Mouse (Mus musculus) hindbrain, embryonic 15.5 days (tissue): Measurements from ENCODE around the gene Fancg. TPM values are rescaled to one million over a fixed set of nuclear protein-coding genes. Genes with fewer than 3 reads are reported as not detected.

Experiments used
- ATAC-seq: fragments of 200-750 bp; cut with Nextera tagmentation; 2 replicates; pipeline ENCODE4 v1.8.0; 2017; ENCODE audit warnings: low read depth, moderate number of reproducible peaks, moderate TSS enrichment; ENCODE audit not compliant: low FRiP score
- H3K27ac ChIP-seq: fragments of 300-500 bp; sonication (generic); replicated peaks from 2 replicates; pipeline ENCODE4 v1.5.1; 2015; ENCODE audit warnings: mild to moderate bottlenecking, inconsistent platforms
- H3K27me3 ChIP-seq: fragments of 300-500 bp; sonication (generic); 2 replicates; pipeline ENCODE4 v1.6.1; 2015; ENCODE audit warnings: control low read depth, inconsistent platforms
- H3K36me3 ChIP-seq: fragments of 300-500 bp; sonication (generic); 2 replicates; pipeline ENCODE4 v1.6.1; 2015; ENCODE audit warnings: control low read depth, inconsistent platforms
- H3K4me1 ChIP-seq: fragments of 300-500 bp; sonication (generic); replicated peaks from 2 replicates; pipeline ENCODE4 v1.6.1; 2015; ENCODE audit warnings: control low read depth, inconsistent platforms
- H3K4me2 ChIP-seq: fragments of 300-500 bp; sonication (generic); 2 replicates; pipeline ENCODE4 v1.6.1; 2015; ENCODE audit warnings: moderate library complexity, mild to moderate bottlenecking, inconsistent platforms
- H3K4me3 ChIP-seq: fragments of 300-500 bp; sonication (generic); 2 replicates; pipeline ENCODE4 v1.5.1; 2015; ENCODE audit warnings: mild to moderate bottlenecking, inconsistent platforms
- H3K9ac ChIP-seq: fragments of 300-500 bp; sonication (generic); 2 replicates; pipeline ENCODE4 v1.6.1; 2015; ENCODE audit warnings: inconsistent platforms
- H3K9me3 ChIP-seq: fragments of 300-500 bp; sonication (generic); 2 replicates; pipeline ENCODE4 v1.6.1; 2016; ENCODE audit warnings: control low read depth, inconsistent platforms
- WGBS: fragments of 180-500 bp; shearing (Covaris S2); methylation state at CpG from one replicate; pipeline ENCODE4 v1.1.7; 2015; 5-methylcytosine and 5-hydroxymethylcytosine counted together
- polyA plus RNA-seq: library from polyadenylated mRNA; unstranded; fragments of >200 nt; fragmentation: Nextera tagmentation; extraction: Ambion mirVana; gene quantifications from 2 replicates; pipeline ENCODE4 v1.2.1, GENCODE M21; 2015

Fancg gene
- polyA plus RNA-seq, 1 experiment from 2014 or later = 25.4 TPM

DNA sequence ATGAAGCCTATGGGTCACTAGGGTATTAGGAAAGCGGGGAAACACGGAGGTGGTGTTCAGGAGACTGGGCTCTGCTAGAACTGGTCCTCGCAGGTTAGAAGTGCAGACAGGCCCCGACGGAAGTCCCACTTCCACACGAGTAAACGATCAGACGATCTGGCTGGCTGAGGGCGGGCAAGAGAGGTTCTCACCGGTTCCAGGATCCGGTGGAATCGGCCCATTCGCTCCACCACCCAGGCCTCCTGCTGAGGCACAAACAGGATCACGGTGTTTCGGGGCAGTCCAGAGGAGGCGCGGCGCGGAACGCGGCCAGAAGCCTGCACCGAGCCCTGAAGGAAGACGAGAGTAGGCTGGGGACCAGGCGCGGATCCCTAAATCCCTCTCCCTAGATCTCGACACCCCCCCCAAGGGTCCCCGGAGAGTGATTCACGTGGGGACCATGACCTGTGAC is 20.5 kb upstream of the Fancg start:
- WGBS = 2% methylated on average over 28 of the region's 28 CpGs
- Histone ChIP-seq H3K4me2 (peak overlapping the region; percentile 71), H3K27me3 (no peaks in the 10 kb centered on the region), H3K9ac (peak overlapping the region; percentile 92), H3K27ac (peak overlapping the region; percentile 84), H3K4me3 (peak overlapping the region; percentile 83), H3K4me1 (peaks cover 24% of the 10 kb centered on the region), H3K36me3 (peaks cover 45% of the 10 kb centered on the region), H3K9me3 (no peaks in the 10 kb centered on the region)
- ATAC-seq = peak; percentile 65

DNA sequence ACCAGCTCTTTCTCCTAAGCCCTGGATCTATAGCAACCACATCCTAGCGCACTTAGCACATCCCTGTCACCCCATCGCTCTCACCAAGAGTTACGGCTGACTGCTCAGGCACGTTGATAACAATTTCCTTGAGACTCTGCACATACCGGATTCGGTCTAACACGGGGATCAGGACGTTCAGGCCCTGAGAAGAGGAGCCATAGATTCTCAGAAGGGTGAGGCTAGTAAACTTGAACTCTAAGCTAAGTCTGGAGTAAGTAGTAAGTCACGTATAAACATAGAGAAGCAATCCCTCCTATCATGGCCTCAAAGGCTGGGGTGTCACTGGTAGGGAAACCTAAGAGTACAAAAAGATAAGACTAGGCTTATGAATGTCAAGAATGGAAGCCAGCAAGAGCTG is 20.0 kb upstream of the Fancg start:
- peaks cover 24% of the 10 kb centered on the region for H3K4me1 ChIP-seq
- no peak for ATAC-seq
- H3K36me3 ChIP-seq = peaks cover 40% of the 10 kb centered on the region
- H3K27ac ChIP-seq = peak overlapping the region; percentile 84
- H3K9ac ChIP-seq = peak overlapping the region; percentile 92
- H3K4me3 ChIP-seq = peak overlapping the region; percentile 83
- no peaks in the 10 kb centered on the region for H3K9me3 ChIP-seq
- no peaks in the 10 kb centered on the region for H3K27me3 ChIP-seq
- 77% methylated on average over 9 of the region's 9 CpGs for WGBS
- H3K4me2 ChIP-seq = peak overlapping the region; percentile 71

DNA sequence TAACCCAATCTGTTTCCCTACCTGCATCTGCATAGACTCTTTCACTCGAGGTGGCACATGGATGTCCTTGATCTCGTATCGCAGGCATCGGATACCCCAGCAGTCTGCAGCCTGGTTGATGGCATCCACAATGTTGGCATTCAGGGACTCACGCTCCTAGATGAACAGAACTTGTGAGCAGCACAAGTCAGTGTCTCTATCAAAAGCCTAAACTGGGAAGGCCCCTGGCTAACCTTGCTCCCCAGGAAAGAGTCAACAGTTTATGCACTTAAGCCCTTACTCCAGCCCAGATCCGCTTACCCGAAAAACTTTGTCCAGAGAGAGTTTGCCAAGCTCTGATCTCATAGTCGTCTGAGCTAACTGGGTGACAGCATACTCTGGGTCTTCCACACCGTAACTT is 19.4 kb upstream of the Fancg start:
- peaks cover 35% of the 10 kb centered on the region for H3K36me3 ChIP-seq
- no peak overlapping the region; the same call in 1 of the 2 replicates for H3K4me2 ChIP-seq
- no peak overlapping the region for H3K4me3 ChIP-seq
- 95% methylated on average over 9 of the region's 9 CpGs for WGBS
- H3K27me3 ChIP-seq = no peaks in the 10 kb centered on the region
- H3K9ac ChIP-seq = no peak overlapping the region
- H3K9me3 ChIP-seq = no peaks in the 10 kb centered on the region
- no peak for ATAC-seq
- H3K27ac ChIP-seq = no peak overlapping the region
- H3K4me1 ChIP-seq = peaks cover 29% of the 10 kb centered on the region

DNA sequence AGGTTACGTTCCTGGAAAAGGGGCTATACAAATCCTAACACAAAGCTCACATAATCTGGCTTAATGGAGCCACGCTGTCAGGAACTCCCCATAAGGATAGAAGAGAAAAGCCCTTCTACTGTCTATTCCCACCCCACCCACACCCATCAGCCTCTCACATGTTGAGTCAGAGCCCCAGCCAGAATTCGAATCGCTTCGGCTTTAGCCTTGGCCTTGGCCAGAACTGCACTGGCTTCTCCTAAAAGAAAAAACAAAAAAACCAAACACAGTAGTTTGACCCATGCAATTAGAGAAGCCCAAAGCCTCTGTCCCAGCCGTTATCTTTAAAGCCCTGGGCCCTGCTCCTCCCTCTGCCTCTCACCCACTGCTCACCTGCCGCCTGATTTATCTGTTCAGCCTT is 18.8 kb upstream of the Fancg start:
- no peaks in the 10 kb centered on the region for H3K9me3 ChIP-seq
- H3K4me2 ChIP-seq = no peak overlapping the region
- no peak for ATAC-seq
- peaks cover 29% of the 10 kb centered on the region for H3K36me3 ChIP-seq
- peaks cover 35% of the 10 kb centered on the region for H3K4me1 ChIP-seq
- H3K27ac ChIP-seq = no peak overlapping the region
- 96% methylated on average over 7 of the region's 7 CpGs for WGBS
- H3K9ac ChIP-seq = no peak overlapping the region
- H3K4me3 ChIP-seq = no peak overlapping the region
- no peaks in the 10 kb centered on the region for H3K27me3 ChIP-seq

DNA sequence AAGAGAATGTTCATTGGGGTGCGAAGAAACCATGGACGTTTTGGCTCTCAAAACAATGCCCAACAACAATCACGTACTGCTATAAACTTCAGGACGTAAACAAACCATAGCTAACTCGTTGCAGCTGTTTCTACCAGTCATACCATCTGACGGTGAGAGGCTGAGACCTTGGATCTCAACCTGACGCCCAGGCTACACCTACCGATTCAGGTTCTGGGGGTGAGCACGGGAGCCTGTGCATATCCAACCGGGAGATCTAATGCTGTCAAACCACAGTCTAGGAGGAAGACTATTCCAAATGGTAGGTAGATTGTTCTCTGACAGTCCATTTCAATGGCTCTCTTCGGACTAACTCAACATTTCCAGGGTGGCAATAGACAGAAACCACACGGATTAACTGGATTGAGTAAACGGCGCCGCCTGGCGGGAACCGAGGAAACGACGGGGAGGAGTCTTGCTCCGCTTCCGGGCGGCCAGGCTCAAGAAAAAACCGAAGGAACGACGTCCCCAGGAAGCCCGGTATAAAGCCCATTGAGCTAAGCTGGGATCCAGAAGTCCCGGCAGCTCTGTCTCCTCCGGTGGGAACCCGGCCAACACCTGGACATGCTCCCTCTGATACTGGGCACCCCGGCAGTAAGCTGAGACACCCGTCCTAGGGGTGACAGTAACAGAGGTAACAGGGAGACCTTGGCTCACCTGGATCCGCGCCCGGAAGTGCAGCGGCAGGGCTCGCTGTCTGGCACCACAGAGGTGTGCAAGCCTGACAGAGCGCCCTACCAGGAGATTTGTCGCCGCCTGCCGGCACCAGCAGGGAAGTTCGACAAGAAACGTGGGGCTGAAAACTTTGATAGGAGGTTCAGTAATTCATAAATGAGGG is 15.0 kb upstream of the Fancg start, which contains the start of gene Pigo:
Gene Pigo, minus strand, starts transcription at position 736 of the 877 bp plus-strand sequence.
- peaks cover 45% of the 10 kb centered on the region for H3K36me3 ChIP-seq
- H3K9me3 ChIP-seq = no peaks in the 10 kb centered on the region
- WGBS = 7% methylated on average over 42 of the region's 42 CpGs
- H3K27ac ChIP-seq = peak within 1 kb of the TSS; percentile 92
- H3K4me1 ChIP-seq = peaks cover 26% of the 10 kb centered on the region
- peak; percentile 95 for ATAC-seq
- H3K4me2 ChIP-seq = peak within 1 kb of the TSS; percentile 85
- H3K27me3 ChIP-seq = no peaks in the 10 kb centered on the region
- H3K9ac ChIP-seq = peak within 1 kb of the TSS; percentile 51
- peak within 1 kb of the TSS; percentile 54 for H3K4me3 ChIP-seq

DNA sequence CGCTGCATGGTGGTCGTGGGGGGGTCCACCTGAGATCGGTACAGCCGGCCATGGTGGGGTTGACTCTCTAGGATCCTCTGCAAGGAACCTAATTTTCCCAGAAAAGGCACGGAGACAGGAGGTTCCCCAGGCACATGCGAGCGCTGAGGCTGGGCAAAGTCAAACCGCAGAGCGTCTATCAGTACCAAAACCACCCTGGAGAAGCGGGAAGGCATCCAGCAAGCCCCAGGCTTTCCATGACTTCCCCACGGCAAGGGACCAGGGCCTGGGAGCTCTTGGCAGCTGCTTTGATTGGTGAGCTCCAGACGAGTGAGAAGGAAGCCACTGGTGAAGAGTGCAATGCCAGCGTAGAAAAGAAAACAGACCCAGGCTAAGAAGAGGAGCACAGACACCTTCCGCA is 14.4 kb upstream of the Fancg start:
- Histone ChIP-seq H3K9ac (peak overlapping the region; percentile 51), H3K36me3 (peaks cover 47% of the 10 kb centered on the region), H3K4me3 (peak overlapping the region; percentile 54), H3K9me3 (no peaks in the 10 kb centered on the region), H3K27me3 (no peaks in the 10 kb centered on the region), H3K4me1 (peaks cover 19% of the 10 kb centered on the region), H3K27ac (peak overlapping the region; percentile 92), H3K4me2 (peak overlapping the region; percentile 85)
- no peak for ATAC-seq
- 76% methylated on average over 14 of the region's 14 CpGs for WGBS

DNA sequence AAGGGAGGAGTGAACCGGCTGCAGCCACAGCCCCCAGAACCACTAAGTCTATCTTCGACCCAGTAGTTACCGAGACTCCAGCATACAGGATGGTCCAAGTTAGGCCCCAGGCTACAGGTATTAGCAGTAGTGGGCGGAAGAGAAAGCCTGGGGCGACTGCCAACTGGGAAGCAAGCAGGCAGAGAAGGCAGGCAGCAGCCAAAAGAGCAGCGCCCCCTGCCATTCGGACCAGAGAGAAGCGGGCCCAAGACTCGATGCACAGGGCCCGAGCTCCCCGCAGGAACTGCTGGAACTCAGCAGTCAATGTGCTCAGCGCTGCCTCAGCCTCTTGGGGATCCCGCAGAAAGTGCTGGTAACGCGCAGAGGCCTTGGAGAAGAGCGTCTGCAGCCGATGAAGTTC is 11.0 kb upstream of the Fancg start:
- no peak overlapping the region for H3K4me2 ChIP-seq
- H3K9ac ChIP-seq = no peak overlapping the region
- H3K27me3 ChIP-seq = no peaks in the 10 kb centered on the region
- no peaks in the 10 kb centered on the region for H3K9me3 ChIP-seq
- H3K4me1 ChIP-seq = peaks cover 16% of the 10 kb centered on the region
- no peak overlapping the region for H3K27ac ChIP-seq
- H3K36me3 ChIP-seq = peaks cover 51% of the 10 kb centered on the region
- 74% methylated on average over 17 of the region's 17 CpGs for WGBS
- ATAC-seq = no peak
- no peak overlapping the region for H3K4me3 ChIP-seq

DNA sequence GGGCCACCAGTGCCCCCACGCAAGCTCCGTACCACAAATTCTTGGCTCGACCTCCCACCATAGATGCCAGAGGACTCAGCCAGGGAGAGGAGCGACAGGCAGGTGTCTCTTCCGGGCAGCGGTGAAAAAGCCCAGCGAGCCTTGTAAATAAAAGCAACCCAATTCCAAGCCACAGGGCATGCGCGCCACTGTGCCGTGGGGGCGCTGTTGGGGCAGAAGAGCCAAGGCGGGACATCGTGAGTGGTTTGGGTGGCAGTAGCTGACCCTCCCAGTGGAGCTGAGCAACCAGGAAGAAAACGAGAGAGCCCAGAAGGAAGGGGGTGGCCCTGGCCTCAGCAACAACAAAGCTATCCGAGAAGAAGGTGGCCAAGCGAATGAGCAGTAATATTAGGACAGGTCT is 10.6 kb upstream of the Fancg start:
- 86% methylated on average over 16 of the region's 16 CpGs for WGBS
- Histone ChIP-seq H3K9ac (no peak overlapping the region), H3K27ac (no peak overlapping the region), H3K4me2 (no peak overlapping the region), H3K9me3 (no peaks in the 10 kb centered on the region), H3K27me3 (no peaks in the 10 kb centered on the region), H3K4me1 (peaks cover 16% of the 10 kb centered on the region), H3K4me3 (no peak overlapping the region), H3K36me3 (peaks cover 51% of the 10 kb centered on the region)
- ATAC-seq = no peak

DNA sequence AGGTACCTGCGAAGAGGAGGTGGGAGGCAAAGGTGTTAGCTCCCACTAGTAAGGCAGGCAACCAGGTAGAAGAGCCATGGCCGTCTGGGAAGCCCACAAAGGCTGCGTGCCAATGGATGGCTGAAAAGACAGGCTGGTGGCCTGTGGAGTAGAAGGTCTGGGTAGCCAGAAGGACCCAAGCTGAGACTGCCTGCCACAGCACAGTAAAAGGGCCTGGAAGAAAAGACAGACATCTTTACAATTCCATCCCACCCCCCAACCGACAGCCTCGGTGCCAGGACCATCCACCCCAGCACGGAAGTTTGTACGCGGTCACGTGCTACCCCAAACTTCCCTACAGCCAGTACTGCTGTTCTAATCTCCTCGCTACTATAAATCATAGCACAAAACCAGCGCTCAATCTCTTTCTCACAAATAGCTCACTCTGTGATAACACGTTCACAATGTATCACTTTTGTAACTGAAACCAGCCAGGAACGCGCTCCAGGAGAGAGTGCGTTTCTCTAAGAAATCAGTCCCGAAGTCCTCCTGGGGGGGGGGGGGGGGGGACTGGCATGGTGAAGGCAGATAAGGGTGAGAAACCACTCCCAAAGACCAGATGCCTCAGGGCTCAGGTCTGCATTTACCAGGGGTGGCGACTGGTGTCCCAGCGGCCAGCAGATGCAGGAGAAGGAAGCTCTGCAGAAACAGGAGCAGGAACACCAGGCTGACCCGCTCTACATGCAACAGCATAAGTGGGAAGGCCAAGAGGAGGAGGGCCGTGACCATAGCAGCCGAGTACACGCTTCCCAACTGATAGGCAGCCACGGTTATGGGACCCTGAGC is 9.5 kb upstream of the Fancg start:
- Histone ChIP-seq H3K9me3 (no peaks in the 10 kb centered on the region), H3K27me3 (no peaks in the 10 kb centered on the region), H3K36me3 (peaks cover 51% of the 10 kb centered on the region), H3K4me1 (peaks cover 13% of the 10 kb centered on the region), H3K27ac (no peak overlapping the region), H3K9ac (no peak overlapping the region), H3K4me3 (no peak overlapping the region), H3K4me2 (no peak overlapping the region)
- WGBS = 93% methylated on average over 23 of the region's 23 CpGs
- no peak for ATAC-seq

DNA sequence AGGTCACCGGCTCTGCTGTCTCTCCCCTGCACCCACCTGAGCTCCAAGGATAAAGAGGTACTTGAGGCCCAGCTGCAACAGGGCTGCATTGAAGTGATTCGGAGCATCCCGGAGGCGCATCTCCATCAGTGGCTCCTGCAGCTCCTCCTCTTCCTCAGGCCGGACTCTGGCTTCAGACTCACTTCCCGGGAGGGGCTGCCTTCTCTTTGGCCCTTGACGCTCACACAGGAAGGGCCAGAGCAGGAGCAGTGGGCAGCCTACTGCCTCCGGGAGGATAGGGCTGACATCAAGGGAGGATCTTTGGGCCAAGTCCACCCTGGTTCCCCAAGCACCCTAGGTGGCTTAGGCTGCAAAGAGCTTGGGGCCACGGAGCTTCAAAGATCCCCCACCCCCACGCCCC is 8.9 kb upstream of the Fancg start:
- Histone ChIP-seq H3K36me3 (peaks cover 51% of the 10 kb centered on the region), H3K9ac (no peak overlapping the region), H3K4me1 (peaks cover 6% of the 10 kb centered on the region), H3K9me3 (no peaks in the 10 kb centered on the region), H3K4me3 (no peak overlapping the region), H3K4me2 (no peak overlapping the region), H3K27ac (no peak overlapping the region), H3K27me3 (no peaks in the 10 kb centered on the region)
- ATAC-seq = no peak
- 93% methylated on average over 10 of the region's 10 CpGs for WGBS

DNA sequence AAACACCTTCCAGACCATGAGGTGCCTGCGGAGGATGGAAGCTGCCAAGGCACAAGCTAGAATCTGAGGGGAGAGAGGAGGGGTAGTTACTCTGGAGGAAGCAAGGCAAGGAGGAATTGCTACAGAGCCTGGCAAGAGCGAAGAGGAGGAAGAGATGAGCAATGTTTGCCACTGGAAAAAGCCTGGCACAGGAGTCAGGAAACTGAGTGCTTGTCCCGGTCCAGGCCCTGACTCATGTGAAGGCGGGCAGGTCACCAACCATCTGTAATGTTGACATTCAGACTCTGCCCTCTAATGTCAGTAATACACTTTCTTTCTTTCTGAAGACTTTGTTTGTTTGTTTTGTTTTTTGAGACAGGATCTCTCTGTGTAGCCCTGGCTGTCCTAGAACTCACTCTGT is 7.8 kb upstream of the Fancg start:
- no peak overlapping the region for H3K27ac ChIP-seq

DNA sequence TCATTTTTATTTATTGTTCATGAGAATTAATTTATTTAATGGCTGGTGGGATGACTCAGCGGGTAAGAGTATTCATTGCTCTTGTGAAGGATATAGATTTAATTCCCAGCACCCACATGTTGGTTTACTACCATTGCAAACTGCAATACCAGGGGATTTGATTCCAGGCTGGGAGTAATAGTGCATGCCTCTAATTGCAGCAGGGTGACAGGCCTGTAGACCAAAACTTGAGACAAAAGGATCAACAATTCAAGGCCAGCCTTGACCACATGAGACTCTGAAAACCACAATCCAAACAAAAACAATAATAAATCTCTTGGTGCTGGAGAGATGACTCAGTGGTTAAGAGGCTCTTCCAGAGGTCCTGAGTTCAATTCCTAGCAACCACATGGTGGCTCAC is 1.8 kb upstream of the Fancg start:
- Histone ChIP-seq H3K27ac (no peak overlapping the region), H3K9me3 (no peaks in the 10 kb centered on the region), H3K36me3 (no peaks in the 10 kb centered on the region), H3K9ac (no peak overlapping the region), H3K4me1 (peaks cover 15% of the 10 kb centered on the region), H3K27me3 (no peaks in the 10 kb centered on the region), H3K4me2 (no peak overlapping the region), H3K4me3 (no peak overlapping the region)
- ATAC-seq = no peak
- WGBS = 100% methylated on average over 1 of the region's 1 CpGs

More for the DNA sequence above, 7.8 kb upstream of the Fancg start:
- Histone ChIP-seq H3K9me3 (no peaks in the 10 kb centered on the region), H3K9ac (no peak overlapping the region), H3K4me2 (no peak overlapping the region), H3K36me3 (peaks cover 48% of the 10 kb centered on the region), H3K4me1 (no peaks in the 10 kb centered on the region), H3K4me3 (no peak overlapping the region), H3K27me3 (no peaks in the 10 kb centered on the region)
- ATAC-seq = no peak
- WGBS = 94% methylated on average over 4 of the region's 4 CpGs
